Mouse (Mus musculus) forebrain, embryonic 12.5 days (tissue): ENCODE measurements around the gene Card10. TPM values are rescaled to one million over a fixed set of nuclear protein-coding genes. Genes with fewer than 3 reads are reported as not detected.

ENCODE experiments used
- ATAC-seq: fragments of 200-750 bp; cut with Nextera tagmentation; 2 replicates; pipeline ENCODE4 v1.8.0; 2017; ENCODE audit warnings: moderate TSS enrichment; ENCODE audit not compliant: low FRiP score
- H3K27ac ChIP-seq: fragments of 300-500 bp; sonication (generic); 2 replicates; pipeline ENCODE4 v1.5.1; 2016; ENCODE audit warnings: mild to moderate bottlenecking
- H3K27me3 ChIP-seq: fragments of 300-500 bp; sonication (generic); 2 replicates; pipeline ENCODE4 v1.6.1; 2016; ENCODE audit warnings: mild to moderate bottlenecking
- H3K36me3 ChIP-seq: fragments of 300-500 bp; sonication (generic); replicated peaks from 2 replicates; pipeline ENCODE4 v1.6.1; 2016; ENCODE audit warnings: mild to moderate bottlenecking
- H3K4me1 ChIP-seq: fragments of 300-500 bp; sonication (generic); 2 replicates; pipeline ENCODE4 v1.6.1; 2016
- H3K4me2 ChIP-seq: fragments of 300-500 bp; sonication (generic); 2 replicates; pipeline ENCODE4 v1.6.1; 2016; ENCODE audit warnings: mild to moderate bottlenecking, moderate library complexity
- H3K4me3 ChIP-seq: fragments of 300-500 bp; sonication (generic); replicated peaks from 2 replicates; pipeline ENCODE4 v1.5.1; 2016; ENCODE audit warnings: mild to moderate bottlenecking
- H3K9ac ChIP-seq: fragments of 300-500 bp; sonication (generic); 2 replicates; pipeline ENCODE4 v1.6.1; 2016; ENCODE audit warnings: mild to moderate bottlenecking
- H3K9me3 ChIP-seq: fragments of 300-500 bp; sonication (generic); 2 replicates; pipeline ENCODE4 v1.6.1; 2016
- WGBS: fragments of 180-500 bp; shearing (Covaris S2); methylation state at CpG from one replicate; pipeline ENCODE4 v1.1.7; 2016; 5-methylcytosine and 5-hydroxymethylcytosine counted together
- polyA plus RNA-seq: library from polyadenylated mRNA; unstranded; fragments of >200 nt; fragmentation: Nextera tagmentation; extraction: Ambion mirVana; gene quantifications from 2 replicates; pipeline ENCODE4 v1.2.1, GENCODE M21; 2016

The Card10 gene
- polyA plus RNA-seq, 1 experiment from 2014 or later, result 2.1 TPM

- Histone ChIP-seq H3K9ac (no peak overlapping the region), H3K4me1 (peaks cover 28% of the 10 kb centered on the region), H3K27ac (no peak overlapping the region), H3K9me3 (no peaks in the 10 kb centered on the region), H3K27me3 (no peaks in the 10 kb centered on the region), H3K4me2 (no peak overlapping the region), H3K36me3 (peaks cover 87% of the 10 kb centered on the region), H3K4me3 (no peak overlapping the region)
- no peak for ATAC-seq
- WGBS, result 86% methylated on average over 13 of the region's 13 CpGs
Measured at GRCm38 (mm10) chr15:78761112-78761511, 41.7 kb downstream of the Card10 start.

- Histone ChIP-seq H3K9me3 (no peaks in the 10 kb centered on the region), H3K4me1 (peaks cover 32% of the 10 kb centered on the region), H3K27me3 (no peaks in the 10 kb centered on the region), H3K36me3 (peaks cover 76% of the 10 kb centered on the region), H3K4me3 (no peak overlapping the region), H3K4me2 (no peak overlapping the region), H3K27ac (no peak overlapping the region), H3K9ac (no peak overlapping the region)
- no peak for ATAC-seq
- 90% methylated on average over 6 of the region's 6 CpGs for WGBS
Measured at GRCm38 (mm10) chr15:78758132-78758531, 44.7 kb downstream of the Card10 start.

- peaks cover 59% of the 10 kb centered on the region for H3K36me3 ChIP-seq
- H3K27ac ChIP-seq, result peak overlapping the region; percentile 56; the same call in 1 of the 2 replicates
- peaks cover 27% of the 10 kb centered on the region for H3K4me1 ChIP-seq
- H3K4me3 ChIP-seq, result no peak overlapping the region
- H3K4me2 ChIP-seq, result no peak overlapping the region
- ATAC-seq, result no peak
- H3K9me3 ChIP-seq, result no peaks in the 10 kb centered on the region
- WGBS, result 85% methylated on average over 12 of the region's 12 CpGs
- H3K27me3 ChIP-seq, result no peaks in the 10 kb centered on the region
- no peak overlapping the region for H3K9ac ChIP-seq
Measured at GRCm38 (mm10) chr15:78755966-78756725, 46.7 kb downstream of the Card10 start.

- Histone ChIP-seq H3K4me2 (no peak overlapping the region), H3K9ac (no peak overlapping the region), H3K4me1 (peaks cover 36% of the 10 kb centered on the region), H3K4me3 (no peak overlapping the region), H3K36me3 (peaks cover 50% of the 10 kb centered on the region), H3K27ac (peak overlapping the region; percentile 70), H3K27me3 (no peaks in the 10 kb centered on the region), H3K9me3 (no peaks in the 10 kb centered on the region)
- ATAC-seq, result no peak
- WGBS, result 86% methylated on average over 3 of the region's 3 CpGs
Measured at GRCm38 (mm10) chr15:78755226-78755625, 47.6 kb downstream of the Card10 start.

- peaks cover 39% of the 10 kb centered on the region for H3K36me3 ChIP-seq
- H3K4me2 ChIP-seq, result no peak overlapping the region
- 88% methylated on average over 5 of the region's 5 CpGs for WGBS
- no peak overlapping the region for H3K4me3 ChIP-seq
- no peak overlapping the region for H3K9ac ChIP-seq
- peaks cover 40% of the 10 kb centered on the region for H3K4me1 ChIP-seq
- H3K9me3 ChIP-seq, result no peaks in the 10 kb centered on the region
- ATAC-seq, result no peak
- peak overlapping the region; percentile 70 for H3K27ac ChIP-seq
- no peaks in the 10 kb centered on the region for H3K27me3 ChIP-seq
Measured at GRCm38 (mm10) chr15:78754144-78754543, 48.7 kb downstream of the Card10 start.

- no peak overlapping the region for H3K4me3 ChIP-seq
- ATAC-seq, result no peak
- H3K4me1 ChIP-seq, result peaks cover 40% of the 10 kb centered on the region
- H3K27ac ChIP-seq, result no peak overlapping the region; the same call in 1 of the 2 replicates
- H3K27me3 ChIP-seq, result no peaks in the 10 kb centered on the region
- no peaks in the 10 kb centered on the region for H3K9me3 ChIP-seq
- H3K36me3 ChIP-seq, result peaks cover 27% of the 10 kb centered on the region
- no peak overlapping the region for H3K9ac ChIP-seq
- no peak overlapping the region for H3K4me2 ChIP-seq
Measured at GRCm38 (mm10) chr15:78752991-78753390, 49.9 kb downstream of the Card10 start.

GRCm38 (mm10) chr15:78750608-78751350 is 52.1 kb downstream of the Card10 start:
- H3K27me3 ChIP-seq, result no peaks in the 10 kb centered on the region
- no peak overlapping the region for H3K9ac ChIP-seq
- H3K9me3 ChIP-seq, result no peaks in the 10 kb centered on the region
- WGBS, result 55% methylated on average over 6 of the region's 6 CpGs
- H3K36me3 ChIP-seq, result peaks cover 6% of the 10 kb centered on the region; the same call in 1 of the 2 replicates
- peak; percentile 45; the same call in 1 of the 2 replicates for ATAC-seq
- H3K4me2 ChIP-seq, result no peak overlapping the region
- H3K27ac ChIP-seq, result peak overlapping the region; percentile 75
- H3K4me1 ChIP-seq, result peaks cover 37% of the 10 kb centered on the region
- H3K4me3 ChIP-seq, result no peak overlapping the region

GRCm38 (mm10) chr15:78749855-78750254 is 53.0 kb downstream of the Card10 start:
- Histone ChIP-seq H3K9me3 (no peaks in the 10 kb centered on the region), H3K9ac (no peak overlapping the region), H3K27me3 (no peaks in the 10 kb centered on the region), H3K4me3 (no peak overlapping the region), H3K36me3 (no peaks in the 10 kb centered on the region), H3K4me2 (no peak overlapping the region), H3K27ac (no peak overlapping the region; the same call in 1 of the 2 replicates), H3K4me1 (peaks cover 28% of the 10 kb centered on the region)
- ATAC-seq, result no peak
- 62% methylated on average over 5 of the region's 5 CpGs for WGBS

GRCm38 (mm10) chr15:78744206-78744605 is 58.6 kb downstream of the Card10 start:
- Histone ChIP-seq H3K4me3 (no peak overlapping the region), H3K4me1 (0 out of 2 replicates have a peak, but pooled peaks cover 8% of the 10 kb centered on the region), H3K27ac (peak overlapping the region; percentile 25; the same call in 1 of the 2 replicates), H3K27me3 (no peaks in the 10 kb centered on the region), H3K4me2 (no peak overlapping the region), H3K9ac (no peak overlapping the region), H3K36me3 (no peaks in the 10 kb centered on the region), H3K9me3 (no peaks in the 10 kb centered on the region)
- peak; percentile 53 for ATAC-seq
- 1% methylated on average over 5 of the region's 5 CpGs for WGBS

GRCm38 (mm10) chr15:78742831-78743230 is 60.0 kb downstream of the Card10 start:
- 74% methylated on average over 9 of the region's 10 CpGs for WGBS
- no peak for ATAC-seq
- Histone ChIP-seq H3K4me3 (no peak overlapping the region), H3K9ac (no peak overlapping the region), H3K4me2 (no peak overlapping the region), H3K4me1 (peaks cover 8% of the 10 kb centered on the region; the same call in 1 of the 2 replicates), H3K27ac (no peak overlapping the region), H3K27me3 (no peaks in the 10 kb centered on the region), H3K9me3 (no peaks in the 10 kb centered on the region), H3K36me3 (no peaks in the 10 kb centered on the region)

- H3K4me3 ChIP-seq, result no peak overlapping the region
- no peaks in the 10 kb centered on the region for H3K27me3 ChIP-seq
- no peak overlapping the region for H3K4me2 ChIP-seq
- H3K9ac ChIP-seq, result no peak overlapping the region
- no peak for ATAC-seq
- H3K4me1 ChIP-seq, result peaks cover 30% of the 10 kb centered on the region
- H3K36me3 ChIP-seq, result no peaks in the 10 kb centered on the region
- WGBS, result 79% methylated on average over 12 of the region's 12 CpGs
- H3K9me3 ChIP-seq, result no peaks in the 10 kb centered on the region
- no peak overlapping the region for H3K27ac ChIP-seq
Measured at GRCm38 (mm10) chr15:78740662-78741061, 62.2 kb downstream of the Card10 start.

GRCm38 (mm10) chr15:78737146-78737545 is 65.7 kb downstream of the Card10 start:
- H3K27me3 ChIP-seq, result no peaks in the 10 kb centered on the region
- H3K9me3 ChIP-seq, result no peaks in the 10 kb centered on the region
- H3K4me2 ChIP-seq, result no peak overlapping the region
- 68% methylated on average over 6 of the region's 6 CpGs for WGBS
- no peak overlapping the region for H3K9ac ChIP-seq
- no peaks in the 10 kb centered on the region for H3K36me3 ChIP-seq
- no peak overlapping the region for H3K4me3 ChIP-seq
- H3K27ac ChIP-seq, result peak overlapping the region; percentile 88
- no peak for ATAC-seq
- H3K4me1 ChIP-seq, result peaks cover 30% of the 10 kb centered on the region
